Mouse (Mus musculus) lung, embryonic 16.5 days (tissue): ENCODE data around the gene Ercc1. TPM values are rescaled to one million over a fixed set of nuclear protein-coding genes. Genes with fewer than 3 reads are reported as not detected.

Experiments
- ATAC-seq: fragments of 200-750 bp; cut with Nextera tagmentation; 2 replicates; pipeline ENCODE4 v1.8.0; 2017; ENCODE audit warnings: low read depth, mild to moderate bottlenecking, moderate library complexity
- H3K27ac ChIP-seq: fragments of 300-500 bp; sonication (generic); 2 replicates; pipeline ENCODE4 v1.5.1; 2014; ENCODE audit warnings: mild to moderate bottlenecking, control low read depth, low read length
- H3K27me3 ChIP-seq: fragments of 300-500 bp; sonication (generic); 2 replicates; pipeline ENCODE4 v1.6.1; 2014; ENCODE audit warnings: low read depth, low read length, mixed read lengths; ENCODE audit not compliant: control insufficient read depth, insufficient read depth
- H3K36me3 ChIP-seq: fragments of 300-500 bp; sonication (generic); 2 replicates; pipeline ENCODE4 v1.6.1; 2014; ENCODE audit warnings: low read length; ENCODE audit not compliant: control insufficient read depth, insufficient read depth
- H3K4me1 ChIP-seq: fragments of 300-500 bp; sonication (generic); replicated peaks from 2 replicates; pipeline ENCODE4 v1.6.1; 2014; ENCODE audit warnings: low read length, mixed read lengths; ENCODE audit not compliant: control insufficient read depth, insufficient read depth
- H3K4me2 ChIP-seq: fragments of 300-500 bp; sonication (generic); 2 replicates; pipeline ENCODE4 v1.6.1; 2014; ENCODE audit warnings: low read depth, low read length, control low read depth
- H3K4me3 ChIP-seq: fragments of 300-500 bp; sonication (generic); 2 replicates; pipeline ENCODE4 v1.5.1; 2014; ENCODE audit warnings: mild to moderate bottlenecking, low read length, control low read depth
- H3K9ac ChIP-seq: fragments of 300-500 bp; sonication (generic); 2 replicates; pipeline ENCODE4 v1.6.1; 2014; ENCODE audit warnings: low read length, control low read depth
- H3K9me3 ChIP-seq: fragments of 300-500 bp; sonication (generic); 2 replicates; pipeline ENCODE4 v1.6.1; 2016; ENCODE audit warnings: low read length; ENCODE audit not compliant: control insufficient read depth
- WGBS: fragments of 180-500 bp; shearing (Covaris S2); extraction: QIAGEN DNeasy Blood & Tissue Kit; methylation state at CpG from one replicate; pipeline ENCODE4 v1.1.7; 2014; 5-methylcytosine and 5-hydroxymethylcytosine counted together
- polyA plus RNA-seq: library from polyadenylated mRNA; unstranded; fragments of >200 nt; fragmentation: Nextera tagmentation; extraction: Ambion mirVana; gene quantifications from 2 replicates; pipeline ENCODE4 v1.2.1, GENCODE M21; 2015

Gene Ercc1
- polyA plus RNA-seq, 1 experiment from 2014 or later = 79.9 TPM

GRCm38 (mm10) chr7:19327782-19328181 lies 16.8 kb upstream of the Ercc1 start:
- Histone ChIP-seq H3K27me3 (no peaks in the 10 kb centered on the region), H3K27ac (peak overlapping the region; percentile 88), H3K9me3 (no peaks in the 10 kb centered on the region), H3K36me3 (no peaks in the 10 kb centered on the region), H3K9ac (peak overlapping the region; percentile 59), H3K4me1 (peaks cover 14% of the 10 kb centered on the region), H3K4me2 (peak overlapping the region; percentile 84), H3K4me3 (no peak overlapping the region)
- 74% methylated on average over 5 of the region's 5 CpGs for WGBS
- ATAC-seq = no peak

GRCm38 (mm10) chr7:19328425-19328824 lies 16.2 kb upstream of the Ercc1 start:
- H3K4me2 ChIP-seq = no peak overlapping the region
- ATAC-seq = no peak
- no peak overlapping the region for H3K27ac ChIP-seq
- no peaks in the 10 kb centered on the region for H3K9me3 ChIP-seq
- no peak overlapping the region for H3K9ac ChIP-seq
- no peaks in the 10 kb centered on the region for H3K36me3 ChIP-seq
- no peaks in the 10 kb centered on the region for H3K27me3 ChIP-seq
- H3K4me1 ChIP-seq = peaks cover 14% of the 10 kb centered on the region
- no peak overlapping the region for H3K4me3 ChIP-seq

- Histone ChIP-seq H3K9me3 (no peaks in the 10 kb centered on the region), H3K4me1 (peaks cover 5% of the 10 kb centered on the region), H3K36me3 (no peaks in the 10 kb centered on the region), H3K27me3 (no peaks in the 10 kb centered on the region), H3K4me3 (no peak overlapping the region), H3K27ac (no peak overlapping the region), H3K9ac (no peak overlapping the region), H3K4me2 (no peak overlapping the region)
- ATAC-seq = no peak
- 57% methylated on average over 2 of the region's 2 CpGs for WGBS
Measured at GRCm38 (mm10) chr7:19331910-19332309, 12.7 kb upstream of the Ercc1 start.

- peak overlapping the region; percentile 51; the same call in 1 of the 2 replicates for H3K27ac ChIP-seq
- H3K4me2 ChIP-seq = peak overlapping the region; percentile 83
- under 1% methylated on average over 52 of the region's 52 CpGs for WGBS
- no peaks in the 10 kb centered on the region for H3K9me3 ChIP-seq
- peak overlapping the region; percentile 75 for H3K9ac ChIP-seq
- H3K4me3 ChIP-seq = peak overlapping the region; percentile 65
- H3K36me3 ChIP-seq = no peaks in the 10 kb centered on the region
- peak; percentile 77 for ATAC-seq
- H3K4me1 ChIP-seq = no peaks in the 10 kb centered on the region; the same call in 1 of the 2 replicates
- H3K27me3 ChIP-seq = no peaks in the 10 kb centered on the region
Measured at GRCm38 (mm10) chr7:19332709-19333352, 11.7 kb upstream of the Ercc1 start.

GRCm38 (mm10) chr7:19335583-19335982 lies 9.0 kb upstream of the Ercc1 start:
- Histone ChIP-seq H3K27me3 (no peaks in the 10 kb centered on the region), H3K9me3 (no peaks in the 10 kb centered on the region), H3K4me3 (no peak overlapping the region), H3K27ac (no peak overlapping the region), H3K36me3 (no peaks in the 10 kb centered on the region), H3K4me1 (peaks cover 3% of the 10 kb centered on the region), H3K4me2 (no peak overlapping the region), H3K9ac (no peak overlapping the region)
- ATAC-seq = no peak
- WGBS = 31% methylated on average over 3 of the region's 3 CpGs

GRCm38 (mm10) chr7:19337122-19337521 lies 7.5 kb upstream of the Ercc1 start:
- Histone ChIP-seq H3K27ac (no peak overlapping the region), H3K36me3 (no peaks in the 10 kb centered on the region), H3K9me3 (no peaks in the 10 kb centered on the region), H3K4me2 (no peak overlapping the region), H3K4me1 (peaks cover 12% of the 10 kb centered on the region), H3K27me3 (peaks cover 7% of the 10 kb centered on the region), H3K9ac (no peak overlapping the region), H3K4me3 (no peak overlapping the region)
- 57% methylated on average over 10 of the region's 10 CpGs for WGBS
- no peak for ATAC-seq

- no peaks in the 10 kb centered on the region for H3K9me3 ChIP-seq
- WGBS = 54% methylated on average over 2 of the region's 2 CpGs
- peaks cover 18% of the 10 kb centered on the region for H3K4me1 ChIP-seq
- no peak overlapping the region for H3K4me2 ChIP-seq
- no peak overlapping the region for H3K4me3 ChIP-seq
- no peak for ATAC-seq
- no peak overlapping the region for H3K27ac ChIP-seq
- no peaks in the 10 kb centered on the region for H3K36me3 ChIP-seq
- peaks cover 11% of the 10 kb centered on the region for H3K27me3 ChIP-seq
- no peak overlapping the region for H3K9ac ChIP-seq
Measured at GRCm38 (mm10) chr7:19338060-19338459, 6.5 kb upstream of the Ercc1 start.

- Histone ChIP-seq H3K27ac (no peak overlapping the region), H3K4me1 (peaks cover 21% of the 10 kb centered on the region), H3K36me3 (no peaks in the 10 kb centered on the region), H3K27me3 (peaks cover 11% of the 10 kb centered on the region), H3K4me3 (no peak overlapping the region), H3K9ac (no peak overlapping the region), H3K4me2 (no peak overlapping the region), H3K9me3 (no peaks in the 10 kb centered on the region)
- ATAC-seq = 0 out of 2 replicates have a peak, but pooled peaks have one; percentile 16
- WGBS = 49% methylated on average over 7 of the region's 7 CpGs
Measured at GRCm38 (mm10) chr7:19338596-19338995, 6.0 kb upstream of the Ercc1 start.

GRCm38 (mm10) chr7:19341250-19341649 lies 3.3 kb upstream of the Ercc1 start:
- Histone ChIP-seq H3K27ac (no peak overlapping the region), H3K4me3 (peak overlapping the region; percentile 55), H3K36me3 (no peaks in the 10 kb centered on the region), H3K4me1 (peaks cover 31% of the 10 kb centered on the region), H3K9ac (no peak overlapping the region), H3K4me2 (peak overlapping the region; percentile 94), H3K27me3 (peaks cover 11% of the 10 kb centered on the region), H3K9me3 (no peaks in the 10 kb centered on the region)
- no peak for ATAC-seq
- 19% methylated on average over 10 of the region's 10 CpGs for WGBS
